Mouse (Mus musculus): ENCODE data around the gene Nid2.

- TF ChIP-seq CTCF (IDR thresholded peaks at IDR 0.05; ENCODE audit: low read depth) (no peak), EP300 (IDR thresholded peaks at IDR 0.05; ENCODE audit: low read depth) (no peak)
These were observed 44.1 kb upstream of the Nid2 start for GRCm38 (mm10) chr14:19706997-19707396.

Data from liver, postnatal 0 days (tissue).